Mouse (Mus musculus) kidney, embryonic 16.5 days (tissue): ENCODE results near the gene Atg16l2. TPM values are rescaled to one million over a fixed set of nuclear protein-coding genes. Genes with fewer than 3 reads are reported as not detected.

Experiments
- ATAC-seq: fragments of 200-750 bp; cut with Nextera tagmentation; 2 replicates; pipeline ENCODE4 v1.8.0; 2017; ENCODE audit warnings: moderate TSS enrichment; ENCODE audit not compliant: low FRiP score, low TSS enrichment
- H3K27ac ChIP-seq: fragments of 300-500 bp; sonication (generic); 2 replicates; pipeline ENCODE4 v1.5.1; 2014; ENCODE audit warnings: low read length
- H3K27me3 ChIP-seq: fragments of 300-500 bp; sonication (generic); 2 replicates; pipeline ENCODE4 v1.6.1; 2014; ENCODE audit warnings: low read length, control low read depth, mixed read lengths; ENCODE audit not compliant: insufficient read depth
- H3K36me3 ChIP-seq: fragments of 300-500 bp; sonication (generic); 2 replicates; pipeline ENCODE4 v1.6.1; 2014; ENCODE audit warnings: low read length, control low read depth, mixed read lengths; ENCODE audit not compliant: insufficient read depth
- H3K4me1 ChIP-seq: fragments of 300-500 bp; sonication (generic); 2 replicates; pipeline ENCODE4 v1.6.1; 2014; ENCODE audit warnings: low read length, control low read depth, mixed read lengths; ENCODE audit not compliant: insufficient read depth
- H3K4me2 ChIP-seq: fragments of 300-500 bp; sonication (generic); replicated peaks from 2 replicates; pipeline ENCODE4 v1.6.1; 2014; ENCODE audit warnings: low read depth, low read length
- H3K4me3 ChIP-seq: fragments of 300-500 bp; sonication (generic); 2 replicates; pipeline ENCODE4 v1.5.1; 2014; ENCODE audit warnings: mild to moderate bottlenecking, low read length
- H3K9ac ChIP-seq: fragments of 300-500 bp; sonication (generic); replicated peaks from 2 replicates; pipeline ENCODE4 v1.6.1; 2014; ENCODE audit warnings: low read length
- H3K9me3 ChIP-seq: fragments of 300-500 bp; sonication (generic); 2 replicates; pipeline ENCODE4 v1.6.1; 2016; ENCODE audit warnings: low read length, control low read depth
- WGBS: fragments of 180-500 bp; shearing (Covaris S2); extraction: QIAGEN DNeasy Blood & Tissue Kit; methylation state at CpG from one replicate; pipeline ENCODE4 v1.1.7; 2014; 5-methylcytosine and 5-hydroxymethylcytosine counted together
- polyA plus RNA-seq: library from polyadenylated mRNA; unstranded; fragments of >200 nt; fragmentation: Nextera tagmentation; extraction: Ambion mirVana; gene quantifications from 2 replicates; pipeline ENCODE4 v1.2.1, GENCODE M21; 2015

Atg16l2 gene
- polyA plus RNA-seq, 1 experiment from 2014 or later: 23.7 TPM

GRCm38 (mm10) chr7:101314396-101314795 lies 12.3 kb upstream of the Atg16l2 start:
- H3K4me2 ChIP-seq: no peak overlapping the region
- H3K4me3 ChIP-seq: no peak overlapping the region
- no peaks in the 10 kb centered on the region for H3K36me3 ChIP-seq
- no peaks in the 10 kb centered on the region for H3K27me3 ChIP-seq
- no peak for ATAC-seq
- no peaks in the 10 kb centered on the region for H3K9me3 ChIP-seq
- 71% methylated on average over 5 of the region's 5 CpGs for WGBS
- peaks cover 4% of the 10 kb centered on the region; the same call in 1 of the 2 replicates for H3K4me1 ChIP-seq
- H3K9ac ChIP-seq: no peak overlapping the region
- peak overlapping the region; percentile 49; the same call in 1 of the 2 replicates for H3K27ac ChIP-seq

GRCm38 (mm10) chr7:101313033-101313432 lies 11.0 kb upstream of the Atg16l2 start:
- Histone ChIP-seq H3K4me3 (no peak overlapping the region), H3K9me3 (no peaks in the 10 kb centered on the region), H3K36me3 (no peaks in the 10 kb centered on the region), H3K27ac (no peak overlapping the region), H3K27me3 (no peaks in the 10 kb centered on the region), H3K4me1 (peaks cover 4% of the 10 kb centered on the region; the same call in 1 of the 2 replicates), H3K4me2 (no peak overlapping the region), H3K9ac (no peak overlapping the region)
- 45% methylated on average over 3 of the region's 3 CpGs for WGBS
- peak; percentile 58 for ATAC-seq

GRCm38 (mm10) chr7:101311061-101311460 lies 9.0 kb upstream of the Atg16l2 start:
- peaks cover 4% of the 10 kb centered on the region; the same call in 1 of the 2 replicates for H3K4me1 ChIP-seq
- no peaks in the 10 kb centered on the region for H3K27me3 ChIP-seq
- ATAC-seq: no peak
- 31% methylated on average over 2 of the region's 2 CpGs for WGBS
- peak overlapping the region; percentile 55; the same call in 1 of the 2 replicates for H3K4me3 ChIP-seq
- no peaks in the 10 kb centered on the region for H3K36me3 ChIP-seq
- peak overlapping the region; percentile 96; the same call in 1 of the 2 replicates for H3K27ac ChIP-seq
- no peaks in the 10 kb centered on the region for H3K9me3 ChIP-seq
- peak overlapping the region; percentile 53 for H3K4me2 ChIP-seq
- H3K9ac ChIP-seq: peak overlapping the region; percentile 76

GRCm38 (mm10) chr7:101310327-101311028 lies 8.4 kb upstream of the Atg16l2 start:
- H3K27me3 ChIP-seq: no peaks in the 10 kb centered on the region
- ATAC-seq: peak; percentile 95
- H3K4me3 ChIP-seq: peak overlapping the region; percentile 55
- H3K9ac ChIP-seq: peak overlapping the region; percentile 76
- H3K4me1 ChIP-seq: peaks cover 4% of the 10 kb centered on the region; the same call in 1 of the 2 replicates
- WGBS: under 1% methylated on average over 43 of the region's 43 CpGs
- H3K4me2 ChIP-seq: peak overlapping the region; percentile 53
- no peaks in the 10 kb centered on the region for H3K9me3 ChIP-seq
- H3K27ac ChIP-seq: peak overlapping the region; percentile 96
- H3K36me3 ChIP-seq: no peaks in the 10 kb centered on the region

GRCm38 (mm10) chr7:101309985-101310326 lies 7.9 kb upstream of the Atg16l2 start:
- 31% methylated on average over 5 of the region's 5 CpGs for WGBS
- ATAC-seq: no peak
- peak overlapping the region; percentile 96 for H3K27ac ChIP-seq
- peak overlapping the region; percentile 76 for H3K9ac ChIP-seq
- no peaks in the 10 kb centered on the region for H3K9me3 ChIP-seq
- H3K4me1 ChIP-seq: peaks cover 4% of the 10 kb centered on the region; the same call in 1 of the 2 replicates
- peak overlapping the region; percentile 53 for H3K4me2 ChIP-seq
- no peaks in the 10 kb centered on the region for H3K36me3 ChIP-seq
- no peaks in the 10 kb centered on the region for H3K27me3 ChIP-seq
- peak overlapping the region; percentile 55 for H3K4me3 ChIP-seq

- peaks cover 11% of the 10 kb centered on the region for H3K4me1 ChIP-seq
- H3K36me3 ChIP-seq: no peaks in the 10 kb centered on the region
- H3K9ac ChIP-seq: no peak overlapping the region
- H3K4me3 ChIP-seq: no peak overlapping the region
- no peaks in the 10 kb centered on the region for H3K27me3 ChIP-seq
- H3K27ac ChIP-seq: no peak overlapping the region
- no peak for ATAC-seq
- no peaks in the 10 kb centered on the region for H3K9me3 ChIP-seq
- 58% methylated on average over 2 of the region's 2 CpGs for WGBS
- no peak overlapping the region for H3K4me2 ChIP-seq
Observed at GRCm38 (mm10) chr7:101306841-101307240, 4.8 kb upstream of the Atg16l2 start.

GRCm38 (mm10) chr7:101302691-101303090 lies 640 bp upstream of the Atg16l2 start:
- no peak for ATAC-seq
- H3K27me3 ChIP-seq: 0 out of 2 replicates have a peak, but pooled peaks cover 10% of the 10 kb centered on the region
- peak overlapping the region; percentile 22; the same call in 1 of the 2 replicates for H3K27ac ChIP-seq
- peak overlapping the region; percentile 74 for H3K4me3 ChIP-seq
- H3K9ac ChIP-seq: peak overlapping the region; percentile 74; the same call in 1 of the 2 replicates
- no peaks in the 10 kb centered on the region for H3K9me3 ChIP-seq
- WGBS: 18% methylated on average over 7 of the region's 7 CpGs
- H3K36me3 ChIP-seq: no peaks in the 10 kb centered on the region
- peak overlapping the region; percentile 75 for H3K4me2 ChIP-seq
- H3K4me1 ChIP-seq: peaks cover 14% of the 10 kb centered on the region; the same call in 1 of the 2 replicates

GRCm38 (mm10) chr7:101301361-101301880 lies 630 bp downstream of the Atg16l2 start:
- peaks cover 21% of the 10 kb centered on the region for H3K4me1 ChIP-seq
- H3K27ac ChIP-seq: peak overlapping the region; percentile 71; the same call in 1 of the 2 replicates
- H3K27me3 ChIP-seq: 0 out of 2 replicates have a peak, but pooled peaks cover 10% of the 10 kb centered on the region
- H3K4me2 ChIP-seq: peak overlapping the region; percentile 75
- under 1% methylated on average over 30 of the region's 30 CpGs for WGBS
- no peaks in the 10 kb centered on the region for H3K9me3 ChIP-seq
- peak; percentile 37; the same call in 1 of the 2 replicates for ATAC-seq
- peak overlapping the region; percentile 74 for H3K4me3 ChIP-seq
- H3K36me3 ChIP-seq: no peaks in the 10 kb centered on the region
- H3K9ac ChIP-seq: peak overlapping the region; percentile 74

GRCm38 (mm10) chr7:101298375-101298774 lies 3.7 kb downstream of the Atg16l2 start:
- H3K27ac ChIP-seq: no peak overlapping the region
- WGBS: 86% methylated on average over 3 of the region's 3 CpGs
- no peak overlapping the region for H3K4me3 ChIP-seq

GRCm38 (mm10) chr7:101297023-101297405 lies 5.0 kb downstream of the Atg16l2 start:
- H3K9me3 ChIP-seq: no peaks in the 10 kb centered on the region
- H3K4me2 ChIP-seq: peak overlapping the region; percentile 75
- peak overlapping the region; percentile 59 for H3K9ac ChIP-seq
- WGBS: 35% methylated on average over 8 of the region's 8 CpGs
- no peak overlapping the region for H3K27ac ChIP-seq
- 0 out of 2 replicates have a peak, but pooled peaks cover 10% of the 10 kb centered on the region for H3K27me3 ChIP-seq
- no peak for ATAC-seq
- no peaks in the 10 kb centered on the region; the same call in 1 of the 2 replicates for H3K36me3 ChIP-seq
- peak overlapping the region; percentile 45 for H3K4me3 ChIP-seq
- peaks cover 18% of the 10 kb centered on the region for H3K4me1 ChIP-seq

More at GRCm38 (mm10) chr7:101298375-101298774, 3.7 kb downstream of the Atg16l2 start:
- no peak for ATAC-seq
- H3K9me3 ChIP-seq: no peaks in the 10 kb centered on the region
- no peak overlapping the region for H3K9ac ChIP-seq
- no peak overlapping the region for H3K4me2 ChIP-seq
- H3K4me1 ChIP-seq: peaks cover 25% of the 10 kb centered on the region
- no peaks in the 10 kb centered on the region for H3K36me3 ChIP-seq
- 0 out of 2 replicates have a peak, but pooled peaks cover 10% of the 10 kb centered on the region for H3K27me3 ChIP-seq
